Mouse (Mus musculus) heart, embryonic 13.5 days (tissue): ENCODE data around the gene Bmper. TPM values are rescaled to one million over a fixed set of nuclear protein-coding genes. Genes with fewer than 3 reads are reported as not detected.

Experiments used
- ATAC-seq: fragments of 200-750 bp; cut with Nextera tagmentation; 2 replicates; pipeline ENCODE4 v1.8.0; 2017; ENCODE audit warnings: moderate TSS enrichment; ENCODE audit not compliant: insufficient number of reproducible peaks, low FRiP score, low TSS enrichment; ENCODE audit errors: extremely low read depth
- H3K27ac ChIP-seq: fragments of 300-500 bp; sonication (generic); replicated peaks from 2 replicates; pipeline ENCODE4 v1.5.1; 2015; ENCODE audit warnings: moderate library complexity, mild to moderate bottlenecking, inconsistent platforms
- H3K27me3 ChIP-seq: fragments of 300-500 bp; sonication (generic); replicated peaks from 2 replicates; pipeline ENCODE4 v1.6.1; 2015; ENCODE audit warnings: mild to moderate bottlenecking, inconsistent platforms
- H3K36me3 ChIP-seq: fragments of 300-500 bp; sonication (generic); 2 replicates; pipeline ENCODE4 v1.6.1; 2015; ENCODE audit warnings: mild to moderate bottlenecking, inconsistent platforms
- H3K4me1 ChIP-seq: fragments of 300-500 bp; sonication (generic); 2 replicates; pipeline ENCODE4 v1.6.1; 2015; ENCODE audit warnings: inconsistent platforms
- H3K4me2 ChIP-seq: fragments of 300-500 bp; sonication (generic); 2 replicates; pipeline ENCODE4 v1.6.1; 2015; ENCODE audit warnings: inconsistent platforms, mild to moderate bottlenecking, moderate library complexity
- H3K4me3 ChIP-seq: fragments of 300-500 bp; sonication (generic); 2 replicates; pipeline ENCODE4 v1.5.1; 2015; ENCODE audit warnings: moderate library complexity, mild to moderate bottlenecking, inconsistent platforms
- H3K9ac ChIP-seq: fragments of 300-500 bp; sonication (generic); 2 replicates; pipeline ENCODE4 v1.6.1; 2015; ENCODE audit warnings: inconsistent platforms, mild to moderate bottlenecking, moderate library complexity
- H3K9me3 ChIP-seq: fragments of 300-500 bp; sonication (generic); 2 replicates; pipeline ENCODE4 v1.6.1; 2016; ENCODE audit warnings: inconsistent platforms
- WGBS: fragments of 180-500 bp; shearing (Covaris S2); methylation state at CpG from one replicate; pipeline ENCODE4 v1.1.7; 2015; ENCODE audit warnings: mixed read lengths; 5-methylcytosine and 5-hydroxymethylcytosine counted together
- polyA plus RNA-seq: library from polyadenylated mRNA; unstranded; fragments of >200 nt; fragmentation: Nextera tagmentation; extraction: Ambion mirVana; gene quantifications from 2 replicates; pipeline ENCODE4 v1.2.1, GENCODE M21; 2015

Gene Bmper
- polyA plus RNA-seq, 1 experiment from 2014 or later, result 8.4 TPM

DNA sequence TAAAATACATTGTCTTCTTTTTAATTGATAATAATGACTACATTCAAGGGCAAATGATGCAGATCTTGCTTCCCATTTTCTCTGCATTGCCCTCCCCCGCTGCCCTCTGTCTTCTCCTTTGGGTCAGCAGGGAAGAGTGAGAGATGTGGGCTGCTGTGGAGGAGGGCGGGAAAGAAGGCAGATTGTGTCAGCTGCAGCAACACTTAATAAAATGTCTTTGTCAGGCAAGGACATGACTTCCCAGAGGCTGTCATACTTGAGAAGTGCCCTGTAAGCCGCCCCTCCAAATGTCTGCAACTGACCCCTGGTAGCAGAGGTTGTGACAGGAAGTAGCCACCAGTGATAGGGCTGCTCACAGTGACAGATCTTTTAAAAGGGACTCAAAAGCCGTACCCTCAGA is 83.3 kb downstream of the Bmper start:
- Histone ChIP-seq H3K4me3 (no peak overlapping the region), H3K4me1 (peaks cover 5% of the 10 kb centered on the region; the same call in 1 of the 2 replicates), H3K4me2 (no peak overlapping the region), H3K9me3 (no peaks in the 10 kb centered on the region), H3K27ac (no peak overlapping the region), H3K27me3 (no peaks in the 10 kb centered on the region), H3K9ac (no peak overlapping the region), H3K36me3 (no peaks in the 10 kb centered on the region)
- 46% methylated on average over 4 of the region's 4 CpGs for WGBS
- ATAC-seq, result no peak

- no peaks in the 10 kb centered on the region for H3K27me3 ChIP-seq
- ATAC-seq, result no peak
- no peak overlapping the region for H3K4me3 ChIP-seq
- H3K9me3 ChIP-seq, result no peaks in the 10 kb centered on the region
- no peak overlapping the region for H3K4me2 ChIP-seq
- H3K36me3 ChIP-seq, result no peaks in the 10 kb centered on the region
- peaks cover 5% of the 10 kb centered on the region; the same call in 1 of the 2 replicates for H3K4me1 ChIP-seq
- H3K27ac ChIP-seq, result no peak overlapping the region
- 82% methylated on average over 2 of the region's 2 CpGs for WGBS
- no peak overlapping the region for H3K9ac ChIP-seq
Measured at GRCm38 (mm10) chr9:23307835-23308234, 85.0 kb downstream of the Bmper start.

DNA sequence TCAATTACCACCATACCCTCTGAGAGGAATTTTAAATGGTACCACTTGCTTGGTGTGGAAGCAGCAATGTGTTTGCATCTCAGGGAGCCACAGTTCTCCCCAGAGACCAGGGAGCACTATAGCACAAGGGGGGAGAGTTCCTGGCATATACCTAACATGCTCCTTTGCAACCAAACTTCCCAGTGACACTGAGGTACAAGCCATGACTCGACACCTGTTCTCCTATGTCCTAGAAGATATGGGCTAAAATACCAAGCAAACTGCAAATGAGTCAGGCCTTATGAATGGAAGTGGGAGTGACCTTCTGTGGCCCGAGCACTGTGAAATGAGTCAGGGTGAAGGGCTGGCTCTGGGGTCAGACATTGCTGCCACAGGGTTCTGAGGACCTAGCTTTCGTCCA is 88.1 kb downstream of the Bmper start:
- 75% methylated on average over 3 of the region's 3 CpGs for WGBS
- H3K9ac ChIP-seq, result no peak overlapping the region
- H3K27me3 ChIP-seq, result no peaks in the 10 kb centered on the region
- no peak overlapping the region for H3K27ac ChIP-seq
- no peak overlapping the region for H3K4me2 ChIP-seq
- H3K9me3 ChIP-seq, result no peaks in the 10 kb centered on the region
- H3K4me1 ChIP-seq, result peaks cover 5% of the 10 kb centered on the region; the same call in 1 of the 2 replicates
- H3K36me3 ChIP-seq, result no peaks in the 10 kb centered on the region
- ATAC-seq, result no peak
- no peak overlapping the region for H3K4me3 ChIP-seq

- Histone ChIP-seq H3K36me3 (no peaks in the 10 kb centered on the region), H3K4me2 (no peak overlapping the region), H3K9me3 (no peaks in the 10 kb centered on the region), H3K9ac (no peak overlapping the region), H3K4me1 (no peaks in the 10 kb centered on the region), H3K27ac (no peak overlapping the region), H3K27me3 (no peaks in the 10 kb centered on the region), H3K4me3 (no peak overlapping the region)
- ATAC-seq, result no peak
Measured at GRCm38 (mm10) chr9:23311956-23312355, 89.1 kb downstream of the Bmper start.

GRCm38 (mm10) chr9:23312877-23313276 is 90.0 kb downstream of the Bmper start:
- Histone ChIP-seq H3K27me3 (no peaks in the 10 kb centered on the region), H3K9me3 (no peaks in the 10 kb centered on the region), H3K4me3 (no peak overlapping the region), H3K4me2 (no peak overlapping the region), H3K27ac (no peak overlapping the region), H3K4me1 (no peaks in the 10 kb centered on the region), H3K9ac (no peak overlapping the region), H3K36me3 (no peaks in the 10 kb centered on the region)
- no peak for ATAC-seq
- 61% methylated on average over 2 of the region's 2 CpGs for WGBS

DNA sequence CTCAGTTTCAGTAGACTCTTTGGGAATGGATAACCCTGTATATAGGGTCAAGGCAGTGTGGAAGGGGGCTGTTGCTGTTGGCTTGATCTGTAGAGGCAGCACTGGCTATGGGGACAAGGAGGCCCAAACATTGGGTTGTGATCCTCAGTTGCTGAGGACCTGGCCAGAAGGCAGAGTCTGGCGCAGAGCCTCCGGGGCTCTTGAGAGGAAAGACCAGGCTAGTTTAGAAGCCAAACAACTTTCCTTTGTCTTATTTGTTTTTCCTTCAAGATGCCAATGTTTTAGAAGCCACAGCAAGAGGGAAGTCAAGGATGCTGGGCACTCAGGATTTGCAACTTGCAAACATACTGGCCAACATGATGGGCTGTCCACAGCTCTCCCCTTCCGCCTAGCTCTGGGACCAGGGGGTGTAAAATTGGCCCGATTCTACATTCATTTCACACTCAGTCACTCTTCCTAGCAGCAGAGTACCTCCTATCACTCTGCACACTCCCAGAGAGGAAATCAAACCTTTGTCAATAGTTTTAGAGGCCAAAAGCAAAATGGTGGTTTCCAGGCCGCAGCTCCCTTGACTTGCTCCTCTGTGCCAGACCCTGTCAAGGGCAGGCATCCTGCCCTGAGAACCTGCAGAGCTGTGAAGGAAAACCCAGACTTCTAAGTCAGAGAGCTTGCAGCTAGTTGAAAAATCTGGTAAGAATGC is 92.9 kb downstream of the Bmper start:
- ATAC-seq, result no peak
- Histone ChIP-seq H3K9ac (no peak overlapping the region), H3K27ac (no peak overlapping the region), H3K27me3 (no peaks in the 10 kb centered on the region), H3K9me3 (no peaks in the 10 kb centered on the region), H3K36me3 (no peaks in the 10 kb centered on the region), H3K4me3 (no peak overlapping the region), H3K4me1 (no peaks in the 10 kb centered on the region), H3K4me2 (no peak overlapping the region)
- WGBS, result 87% methylated on average over 5 of the region's 5 CpGs

- no peaks in the 10 kb centered on the region for H3K4me1 ChIP-seq
Measured at GRCm38 (mm10) chr9:23327830-23328229, 105.0 kb downstream of the Bmper start.

DNA sequence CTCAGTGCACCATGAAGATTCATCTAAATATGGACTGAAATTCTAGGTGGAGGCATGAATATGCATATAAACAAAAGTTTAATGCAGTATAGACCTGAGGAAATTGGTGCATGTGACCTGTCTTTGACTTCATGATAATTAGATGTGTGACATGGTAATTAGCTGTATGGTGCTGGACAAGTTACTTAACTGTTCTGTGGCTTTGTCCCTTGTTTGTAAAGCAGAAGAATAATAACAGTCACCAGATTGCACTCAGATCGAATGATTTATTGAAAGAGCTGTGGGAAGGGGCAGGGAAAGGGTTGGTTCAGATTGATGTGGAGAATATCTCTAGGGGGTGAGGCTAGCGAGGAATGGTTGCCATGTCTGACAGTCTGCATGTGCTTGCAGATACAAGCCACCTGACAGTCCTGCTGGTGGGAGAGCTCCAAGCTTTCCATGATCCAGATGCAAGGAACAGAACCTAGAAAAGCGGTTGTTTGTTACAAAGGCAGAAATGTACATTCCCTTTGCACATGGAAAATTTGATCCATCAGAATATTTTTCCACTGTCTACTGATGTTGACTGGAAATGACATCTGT is 110.3 kb downstream of the Bmper start:
- no peaks in the 10 kb centered on the region for H3K4me1 ChIP-seq
- H3K27ac ChIP-seq, result no peak overlapping the region
- no peak overlapping the region for H3K4me3 ChIP-seq
- 63% methylated on average over 3 of the region's 3 CpGs for WGBS
- no peaks in the 10 kb centered on the region for H3K9me3 ChIP-seq
- H3K36me3 ChIP-seq, result no peaks in the 10 kb centered on the region
- no peak overlapping the region for H3K4me2 ChIP-seq
- no peaks in the 10 kb centered on the region for H3K27me3 ChIP-seq
- H3K9ac ChIP-seq, result no peak overlapping the region
- no peak for ATAC-seq

More at GRCm38 (mm10) chr9:23327830-23328229, 105.0 kb downstream of the Bmper start:
- no peaks in the 10 kb centered on the region for H3K36me3 ChIP-seq
- no peak overlapping the region for H3K27ac ChIP-seq
- ATAC-seq, result no peak
- no peak overlapping the region for H3K4me2 ChIP-seq
- H3K4me3 ChIP-seq, result no peak overlapping the region
- no peaks in the 10 kb centered on the region for H3K27me3 ChIP-seq
- no peaks in the 10 kb centered on the region for H3K9me3 ChIP-seq
- 82% methylated on average over 3 of the region's 3 CpGs for WGBS
- H3K9ac ChIP-seq, result no peak overlapping the region

DNA sequence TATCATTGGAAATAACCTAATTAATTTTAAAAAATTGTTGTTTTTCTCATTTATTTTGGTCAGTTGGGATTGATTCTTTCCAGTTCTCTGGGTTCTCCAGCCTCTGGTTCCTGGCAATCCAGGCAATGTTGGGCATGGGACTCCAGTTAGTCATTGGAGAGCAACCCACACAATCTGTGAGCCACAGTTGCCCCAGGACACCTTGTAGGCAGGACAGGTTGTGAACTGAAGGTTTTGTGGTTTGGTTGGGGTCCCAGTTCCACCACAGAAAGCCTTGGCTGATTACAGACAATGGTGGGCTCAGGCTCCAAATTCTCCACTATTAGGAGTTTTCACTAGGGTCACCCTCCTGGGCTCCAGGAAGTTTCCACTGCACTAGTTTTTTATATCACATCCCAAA is 117.7 kb downstream of the Bmper start:
- H3K4me3 ChIP-seq, result no peak overlapping the region
- no peak overlapping the region for H3K27ac ChIP-seq
- no peak for ATAC-seq
- no peaks in the 10 kb centered on the region for H3K9me3 ChIP-seq
- no peak overlapping the region for H3K4me2 ChIP-seq
- no peaks in the 10 kb centered on the region for H3K36me3 ChIP-seq
- peaks cover 10% of the 10 kb centered on the region for H3K4me1 ChIP-seq
- no peaks in the 10 kb centered on the region for H3K27me3 ChIP-seq
- no peak overlapping the region for H3K9ac ChIP-seq

GRCm38 (mm10) chr9:23341246-23341645 is 118.4 kb downstream of the Bmper start:
- no peak overlapping the region for H3K4me2 ChIP-seq
- no peaks in the 10 kb centered on the region for H3K27me3 ChIP-seq
- no peak overlapping the region for H3K9ac ChIP-seq
- peaks cover 13% of the 10 kb centered on the region for H3K4me1 ChIP-seq
- no peak for ATAC-seq
- no peaks in the 10 kb centered on the region for H3K9me3 ChIP-seq
- H3K4me3 ChIP-seq, result no peak overlapping the region
- H3K36me3 ChIP-seq, result no peaks in the 10 kb centered on the region
- H3K27ac ChIP-seq, result no peak overlapping the region

DNA sequence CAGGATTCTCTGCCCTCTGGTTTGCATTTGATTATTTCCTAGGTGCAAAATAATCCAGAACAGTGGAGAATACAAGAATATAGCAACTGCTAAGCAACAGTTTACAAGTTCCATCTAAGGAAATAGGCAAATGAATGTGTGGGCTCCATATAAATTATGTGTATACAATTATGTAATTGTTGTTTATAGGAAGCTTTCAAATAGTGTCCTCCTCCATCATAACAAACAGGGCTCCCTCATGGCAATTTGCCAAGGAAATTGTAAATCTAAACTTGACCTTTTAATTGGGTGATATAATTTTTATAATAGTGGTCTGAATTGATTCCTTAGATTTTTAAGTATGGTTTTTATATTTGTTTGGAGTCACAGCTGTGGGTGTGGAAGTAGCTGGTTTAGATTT is 121.5 kb downstream of the Bmper start:
- peak overlapping the region; percentile 71; the same call in 1 of the 2 replicates for H3K27ac ChIP-seq
- no peaks in the 10 kb centered on the region for H3K36me3 ChIP-seq
- ATAC-seq, result no peak
- no peak overlapping the region for H3K4me2 ChIP-seq
- no peak overlapping the region for H3K9ac ChIP-seq
- no peak overlapping the region for H3K4me3 ChIP-seq
- peaks cover 13% of the 10 kb centered on the region for H3K4me1 ChIP-seq
- H3K27me3 ChIP-seq, result no peaks in the 10 kb centered on the region
- H3K9me3 ChIP-seq, result no peaks in the 10 kb centered on the region
